Mouse (Mus musculus): Measurements from ENCODE around the gene Dnajc24. TPM values are rescaled to one million over a fixed set of nuclear protein-coding genes. Genes with fewer than 3 reads are reported as not detected.

Gene Dnajc24
- 1 to 10 TPM; 8.0 to 9.7 TPM for total RNA-seq (2023)

GRCm38 (mm10) chr2:106002835-106003739 is at the start of gene Dnajc24:
TSS of gene Dnajc24 (minus strand) at chr2:106003549.

Other genes starting within 250 kb of the Dnajc24 start
- 1 to 10 TPM; 3.0 to 4.4 TPM for gene Elp4, start 99.0 kb downstream of the Dnajc24 start, total RNA-seq (2023)
- gene Immp1l, start 98.9 kb downstream of the Dnajc24 start, total RNA-seq (2023) = 10 to 100 TPM; 11.4 to 13.2 TPM

Measured in neutrophil, adult 59 days (primary cell).